Mouse (Mus musculus): ENCODE data around the gene Cox19.

GRCm38 (mm10) chr5:139309946-139310345, 41.3 kb downstream of the Cox19 start:
- TF ChIP-seq CTCF (IDR thresholded peaks at IDR 0.05) (no peak), EP300 (IDR thresholded peaks at IDR 0.05) (no peak)
